Mouse (Mus musculus) forebrain, postnatal 0 days (tissue): ENCODE results near the gene AU040320. TPM values are rescaled to one million over a fixed set of nuclear protein-coding genes. Genes with fewer than 3 reads are reported as not detected.

ENCODE experiments used
- ATAC-seq: fragments of 200-750 bp; cut with Nextera tagmentation; 2 replicates; pipeline ENCODE4 v1.8.0; 2017; ENCODE audit warnings: mild to moderate bottlenecking, moderate library complexity
- DNase-seq: peaks from one replicate; pipeline ENCODE4 v3.0.0-alpha.2; 2015
- H3K27ac ChIP-seq: fragments of 300-500 bp; sonication (generic); 2 replicates; pipeline ENCODE4 v1.5.1; 2014; ENCODE audit warnings: low read depth, mild to moderate bottlenecking, antibody characterized with exemption, low read length, moderate library complexity, mixed read lengths
- H3K27me3 ChIP-seq: fragments of 300-500 bp; sonication (generic); 2 replicates; pipeline ENCODE4 v1.6.1; 2014; ENCODE audit warnings: mild to moderate bottlenecking, low read length, mixed read lengths; ENCODE audit not compliant: insufficient read depth
- H3K36me3 ChIP-seq: fragments of 300-500 bp; sonication (generic); 2 replicates; pipeline ENCODE4 v1.6.1; 2014; ENCODE audit warnings: mild to moderate bottlenecking, moderate library complexity; ENCODE audit not compliant: insufficient read depth
- H3K4me1 ChIP-seq: fragments of 300-500 bp; sonication (generic); 2 replicates; pipeline ENCODE4 v1.6.1; 2014; ENCODE audit warnings: antibody characterized with exemption; ENCODE audit not compliant: insufficient read depth
- H3K4me2 ChIP-seq: fragments of 300-500 bp; sonication (generic); 2 replicates; pipeline ENCODE4 v1.6.1; 2014; ENCODE audit warnings: low read depth, mild to moderate bottlenecking, moderate library complexity
- H3K4me3 ChIP-seq: fragments of 300-500 bp; sonication (generic); 2 replicates; pipeline ENCODE4 v1.5.1; 2014; ENCODE audit warnings: low read depth, low read length, mixed read lengths
- H3K9ac ChIP-seq: fragments of 300-500 bp; sonication (generic); 2 replicates; pipeline ENCODE4 v1.6.1; 2014; ENCODE audit warnings: mild to moderate bottlenecking
- H3K9me3 ChIP-seq: fragments of 300-500 bp; sonication (generic); 2 replicates; pipeline ENCODE4 v1.6.1; 2016; ENCODE audit warnings: low read length
- CTCF ChIP-seq: sonication (generic); IDR thresholded peaks from 2 replicates; pipeline ENCODE4 v1.5.1; 2016; ENCODE audit warnings: antibody characterized with exemption, control low read depth, low read depth
- WGBS: fragments of 180-500 bp; shearing (Covaris S2); extraction: QIAGEN DNeasy Blood & Tissue Kit; methylation state at CpG from one replicate; pipeline ENCODE4 v1.1.7; 2014; 5-methylcytosine and 5-hydroxymethylcytosine counted together
- polyA plus RNA-seq: library from polyadenylated mRNA; unstranded; fragments of >200 nt; fragmentation: Nextera tagmentation; extraction: Ambion mirVana; gene quantifications from 2 replicates; pipeline ENCODE4 v1.2.1, GENCODE M21; 2015
- total RNA-seq: library from RNA; depleted of rRNA; stranded (reverse); fragments of >200 nt; gene quantifications from 2 replicates; pipeline ENCODE4 v1.2.3, GENCODE M21; 2014; rRNA removed

The AU040320 gene
- total and polyA plus RNA-seq, 2 experiments from 2014 or later = 33.5 to 35.7 TPM

DNA sequence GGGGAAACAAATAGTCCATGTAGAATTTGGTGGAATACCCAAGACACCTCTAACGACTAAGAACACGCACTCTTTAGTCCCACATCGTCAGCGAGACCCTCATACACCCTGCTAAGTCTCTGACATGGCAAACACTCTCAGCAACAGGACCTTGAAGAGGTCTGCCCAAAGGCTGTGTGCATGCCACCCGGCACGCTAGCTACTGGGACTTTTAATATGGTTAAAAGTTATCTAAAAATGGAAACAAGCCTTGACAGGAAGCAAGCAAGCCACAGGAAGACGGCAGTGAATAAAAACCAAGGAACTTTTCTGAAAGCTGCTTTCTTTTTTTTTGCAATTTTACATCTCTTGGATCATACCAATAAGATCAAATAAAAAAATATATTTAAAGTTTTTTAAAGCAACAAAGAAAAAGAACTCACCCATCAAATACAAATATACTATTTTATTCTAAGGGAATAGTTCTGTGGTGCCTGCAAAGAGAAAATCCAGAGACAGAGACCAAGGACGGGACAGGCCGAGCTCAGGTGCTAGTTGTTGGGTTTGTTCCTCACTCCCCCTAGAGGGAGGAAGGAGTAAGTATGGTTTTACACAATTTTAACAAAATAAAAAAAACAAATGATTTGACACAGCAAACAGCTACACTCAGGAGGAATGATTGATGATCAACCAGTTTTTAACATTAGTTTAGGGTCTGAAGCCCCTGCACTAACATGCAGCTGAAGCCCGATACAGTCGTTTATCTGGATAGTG is 108.3 kb downstream of the AU040320 start:
- Histone ChIP-seq H3K4me2 (no peak overlapping the region), H3K9me3 (no peaks in the 10 kb centered on the region), H3K27ac (no peak overlapping the region), H3K4me3 (no peak overlapping the region), H3K27me3 (no peaks in the 10 kb centered on the region), H3K9ac (no peak overlapping the region), H3K4me1 (no peaks in the 10 kb centered on the region), H3K36me3 (peaks cover 41% of the 10 kb centered on the region)
- DNase-seq (no peak), ATAC-seq (no peak)
- 82% methylated on average over 11 of the region's 11 CpGs for WGBS
- TF ChIP-seq CTCF = peak; percentile 41

DNA sequence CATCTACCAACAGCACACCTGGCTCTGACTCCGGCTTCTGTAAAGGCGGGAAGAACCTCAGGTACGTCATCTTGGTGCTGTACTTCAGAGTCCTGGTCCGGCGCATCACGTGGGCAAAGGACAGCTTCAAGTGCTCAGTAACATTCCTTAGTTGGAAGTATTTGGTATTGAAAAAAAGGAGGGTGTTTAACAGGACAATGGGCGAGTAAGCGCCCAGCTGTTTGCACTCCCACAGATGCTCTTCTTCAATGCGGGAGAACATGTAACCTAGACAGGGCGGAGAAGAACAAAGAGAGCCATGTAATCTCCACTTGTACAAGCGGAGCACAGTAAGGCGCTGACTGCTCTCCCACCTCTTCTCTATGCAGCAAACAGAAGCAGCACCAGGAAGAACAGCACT is 115.4 kb downstream of the AU040320 start:
- Histone ChIP-seq H3K4me3 (no peak overlapping the region), H3K4me2 (no peak overlapping the region), H3K27me3 (no peaks in the 10 kb centered on the region), H3K27ac (no peak overlapping the region), H3K9ac (no peak overlapping the region), H3K9me3 (no peaks in the 10 kb centered on the region), H3K36me3 (peaks cover 47% of the 10 kb centered on the region), H3K4me1 (no peaks in the 10 kb centered on the region)
- TF ChIP-seq CTCF = no peak
- ATAC-seq (no peak), DNase-seq (no peak)
- WGBS = 91% methylated on average over 12 of the region's 12 CpGs

DNA sequence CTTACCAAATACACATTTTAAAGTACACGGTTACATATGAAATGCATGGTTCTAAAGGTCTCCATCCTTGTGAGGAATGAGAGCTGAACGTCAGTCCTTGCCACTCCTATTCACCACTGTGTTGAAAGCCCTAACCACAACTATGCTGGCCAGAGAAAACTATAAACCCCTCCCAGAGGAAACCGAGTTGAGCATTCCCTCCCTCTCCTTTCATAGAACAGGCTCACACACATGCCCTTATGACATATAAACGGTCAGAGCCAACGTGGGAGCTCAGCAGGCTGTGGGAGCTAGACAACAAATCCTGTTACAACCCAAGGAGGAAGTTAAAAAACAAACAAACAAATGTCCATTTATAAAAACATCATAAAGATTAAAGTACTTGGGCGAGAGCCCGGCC is 119.4 kb downstream of the AU040320 start:
- Histone ChIP-seq H3K36me3 (peaks cover 42% of the 10 kb centered on the region), H3K9ac (no peak overlapping the region), H3K27ac (no peak overlapping the region), H3K4me2 (no peak overlapping the region), H3K9me3 (no peaks in the 10 kb centered on the region), H3K4me3 (no peak overlapping the region), H3K27me3 (no peaks in the 10 kb centered on the region), H3K4me1 (no peaks in the 10 kb centered on the region)
- DNase-seq = no peak
- no peak for ATAC-seq
- TF ChIP-seq CTCF = no peak
- WGBS = 77% methylated on average over 7 of the region's 7 CpGs

DNA sequence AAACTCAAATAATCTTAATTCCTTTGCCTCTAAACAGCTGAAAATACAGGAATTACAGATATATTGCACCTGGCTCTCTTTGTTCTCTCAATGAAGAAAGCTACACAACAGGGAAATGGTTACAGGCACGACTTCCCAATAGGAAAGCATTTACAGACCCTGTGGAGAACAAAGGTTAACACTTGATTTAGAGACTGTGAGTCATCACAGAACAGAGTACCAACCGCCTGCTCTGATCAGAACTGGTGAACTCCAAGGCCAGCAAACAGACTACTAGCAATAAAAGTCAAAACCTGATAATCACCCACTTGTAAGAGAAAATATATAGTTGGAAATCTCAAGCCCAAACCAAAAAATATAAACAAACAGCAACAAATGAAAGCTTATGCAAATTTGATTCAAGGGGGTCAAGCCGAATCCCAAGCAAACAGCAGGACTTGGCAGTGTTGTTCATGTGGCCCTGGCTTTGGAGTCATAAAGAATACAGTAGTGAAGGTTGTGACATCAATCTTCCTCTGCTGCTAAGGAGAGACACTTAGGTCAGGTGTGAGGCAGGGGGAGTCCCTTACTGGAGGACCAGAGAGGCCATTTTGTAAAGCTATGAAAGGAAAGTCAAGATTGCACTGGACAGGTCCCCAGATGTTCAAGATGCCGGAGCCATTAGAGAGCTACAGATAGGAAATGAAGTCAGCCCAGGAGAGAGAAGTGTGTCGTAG is 126.4 kb downstream of the AU040320 start:
- no peak for TF ChIP-seq CTCF
- peaks cover 35% of the 10 kb centered on the region for H3K36me3 ChIP-seq
- no peaks in the 10 kb centered on the region for H3K4me1 ChIP-seq
- no peak overlapping the region for H3K4me2 ChIP-seq
- H3K27ac ChIP-seq = no peak overlapping the region
- H3K9me3 ChIP-seq = no peaks in the 10 kb centered on the region
- 86% methylated on average over 5 of the region's 5 CpGs for WGBS
- no peak overlapping the region for H3K9ac ChIP-seq
- no peaks in the 10 kb centered on the region for H3K27me3 ChIP-seq
- no peak for DNase-seq
- no peak overlapping the region for H3K4me3 ChIP-seq
- ATAC-seq = no peak

DNA sequence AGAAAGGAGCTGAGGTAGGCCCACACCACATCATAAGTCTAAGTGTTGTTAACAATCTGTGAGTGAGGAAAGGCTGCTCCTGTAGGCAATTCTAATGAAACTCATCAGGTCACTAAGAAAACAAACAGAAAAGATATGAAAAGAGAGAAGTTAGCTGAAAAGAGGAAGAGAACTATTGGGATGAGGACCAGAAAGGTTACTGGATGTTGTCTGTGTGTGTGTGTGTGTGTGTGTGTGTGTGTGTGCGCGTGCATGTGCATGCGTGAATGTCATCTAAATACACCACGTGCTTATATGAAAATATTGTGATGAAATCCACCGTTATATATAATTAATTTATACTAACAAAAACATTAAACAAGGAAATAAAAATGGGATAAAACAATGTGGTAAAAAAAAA is 130.3 kb downstream of the AU040320 start:
- no peak overlapping the region for H3K27ac ChIP-seq
- H3K4me2 ChIP-seq = no peak overlapping the region
- H3K36me3 ChIP-seq = peaks cover 31% of the 10 kb centered on the region
- H3K27me3 ChIP-seq = no peaks in the 10 kb centered on the region
- H3K9ac ChIP-seq = no peak overlapping the region
- H3K4me3 ChIP-seq = no peak overlapping the region
- no peak for ATAC-seq
- WGBS = 90% methylated on average over 5 of the region's 5 CpGs
- TF ChIP-seq CTCF = no peak
- no peaks in the 10 kb centered on the region for H3K9me3 ChIP-seq
- no peak for DNase-seq
- no peaks in the 10 kb centered on the region for H3K4me1 ChIP-seq

DNA sequence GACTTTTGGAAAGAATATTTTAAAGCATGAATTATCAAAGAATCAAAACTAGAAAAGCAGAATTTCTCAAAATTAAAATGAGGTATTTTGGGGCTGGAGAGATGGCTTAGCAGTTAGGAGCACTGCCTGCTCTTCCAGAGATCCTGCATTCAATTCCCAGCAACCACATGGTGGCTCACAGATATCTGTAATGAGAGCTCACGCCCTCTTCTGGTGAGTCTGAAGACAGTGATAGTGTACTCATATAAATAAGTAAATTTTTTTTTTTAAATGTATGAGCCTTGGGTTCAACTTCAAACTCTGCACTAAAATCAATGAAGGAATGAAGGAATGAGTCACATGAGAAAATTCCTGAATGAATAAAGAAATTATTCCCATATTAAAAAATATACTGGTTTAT is 132.6 kb downstream of the AU040320 start:
- Histone ChIP-seq H3K36me3 (peaks cover 42% of the 10 kb centered on the region), H3K4me3 (no peak overlapping the region), H3K9ac (no peak overlapping the region), H3K4me2 (no peak overlapping the region), H3K27me3 (no peaks in the 10 kb centered on the region), H3K9me3 (no peaks in the 10 kb centered on the region), H3K4me1 (no peaks in the 10 kb centered on the region), H3K27ac (no peak overlapping the region)
- ATAC-seq (no peak; the same call in 1 of the 2 replicates), DNase-seq (peak; percentile 21)
- WGBS = 53% methylated on average over 1 of the region's 1 CpGs
- peak; percentile 57 for TF ChIP-seq CTCF

DNA sequence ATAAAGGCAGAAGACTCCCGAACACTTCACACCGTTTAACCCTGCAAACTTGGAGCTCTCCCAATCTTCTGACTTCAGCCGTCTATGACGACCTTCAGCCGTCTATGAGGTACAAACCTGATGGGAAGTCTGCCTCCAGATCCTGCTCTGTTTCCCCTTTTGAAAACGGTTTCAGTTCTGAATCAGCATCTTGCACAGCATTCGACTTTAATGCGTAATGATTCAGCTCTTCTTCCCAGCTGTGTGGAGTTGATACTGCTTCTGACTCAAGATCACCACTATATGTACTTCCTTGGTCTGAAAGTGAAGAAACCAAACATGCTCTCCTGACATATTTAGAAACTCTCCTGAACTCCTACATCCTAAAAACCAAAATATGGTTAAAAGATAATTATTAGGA is 136.5 kb downstream of the AU040320 start:
- no peak for ATAC-seq
- no peaks in the 10 kb centered on the region for H3K27me3 ChIP-seq
- H3K9ac ChIP-seq = no peak overlapping the region
- no peak overlapping the region for H3K27ac ChIP-seq
- H3K36me3 ChIP-seq = peaks cover 45% of the 10 kb centered on the region
- no peaks in the 10 kb centered on the region for H3K9me3 ChIP-seq
- DNase-seq = no peak
- WGBS = 90% methylated on average over 8 of the region's 8 CpGs
- no peak for TF ChIP-seq CTCF
- no peaks in the 10 kb centered on the region for H3K4me1 ChIP-seq
- H3K4me2 ChIP-seq = no peak overlapping the region
- H3K4me3 ChIP-seq = no peak overlapping the region

Other genes starting within 250 kb of the AU040320 start
- 10.1 and 11.6 TPM in 2 replicates for gene Ago4, start 220.1 kb upstream of the AU040320 start, total RNA-seq
- 2.3 and 3.1 TPM in 2 replicates for gene Ago4, start 220.1 kb upstream of the AU040320 start, polyA plus RNA-seq
- gene Clspn, start 196.6 kb upstream of the AU040320 start, total RNA-seq = 3.5 and 4.2 TPM in 2 replicates
- 2.3 and 3.0 TPM in 2 replicates for gene Clspn, start 196.6 kb upstream of the AU040320 start, polyA plus RNA-seq
- gene 5730409E04Rik, start 143.7 kb upstream of the AU040320 start, total RNA-seq = 36.6 and 38.2 TPM in 2 replicates
- gene 5730409E04Rik, start 143.7 kb upstream of the AU040320 start, polyA plus RNA-seq = 10.1 and 19.0 TPM in 2 replicates
- 185 and 187 TPM in 2 replicates for gene Psmb2, start 75.9 kb upstream of the AU040320 start, total RNA-seq
- 497 and 510 TPM in 2 replicates for gene Psmb2, start 75.9 kb upstream of the AU040320 start, polyA plus RNA-seq
- gene Tfap2e, start 17.3 kb upstream of the AU040320 start, total RNA-seq = 1.1 TPM in 2 replicates
- gene Tfap2e, start 17.3 kb upstream of the AU040320 start, polyA plus RNA-seq = 0.86 and 0.93 TPM in 2 replicates
- 308 and 339 TPM in 2 replicates for gene Ncdn, start 106 bp upstream of the AU040320 start, total RNA-seq
- gene Ncdn, start 106 bp upstream of the AU040320 start, polyA plus RNA-seq = 205 and 223 TPM in 2 replicates
- 61.7 and 68.7 TPM in 2 replicates for gene Zmym4, start 214.6 kb downstream of the AU040320 start, total RNA-seq
- gene Zmym4, start 214.6 kb downstream of the AU040320 start, polyA plus RNA-seq = 11.7 and 17.3 TPM in 2 replicates